Mouse (Mus musculus) splenic B cell, adult 2 months (primary cell): ENCODE data around the gene Plxnd1.

Experiments used
- DNase-seq: peaks from one replicate; pipeline ENCODE4 v3.0.0-alpha.2; 2011; ENCODE audit warnings: low read depth, low spot score
- H3K27me3 ChIP-seq: 2 replicates; pipeline ENCODE4 v1.6.1; 2012; ENCODE audit warnings: mild to moderate bottlenecking, low read length, moderate library complexity, mixed read lengths; ENCODE audit not compliant: control insufficient read depth, poor library complexity, insufficient read depth, severe bottlenecking
- H3K36me3 ChIP-seq: 2 replicates; pipeline ENCODE4 v1.6.1; 2012; ENCODE audit warnings: mild to moderate bottlenecking, low read length, moderate library complexity, mixed read lengths; ENCODE audit not compliant: control insufficient read depth, poor library complexity, insufficient read depth, severe bottlenecking

Gene Plxnd1

DNA sequence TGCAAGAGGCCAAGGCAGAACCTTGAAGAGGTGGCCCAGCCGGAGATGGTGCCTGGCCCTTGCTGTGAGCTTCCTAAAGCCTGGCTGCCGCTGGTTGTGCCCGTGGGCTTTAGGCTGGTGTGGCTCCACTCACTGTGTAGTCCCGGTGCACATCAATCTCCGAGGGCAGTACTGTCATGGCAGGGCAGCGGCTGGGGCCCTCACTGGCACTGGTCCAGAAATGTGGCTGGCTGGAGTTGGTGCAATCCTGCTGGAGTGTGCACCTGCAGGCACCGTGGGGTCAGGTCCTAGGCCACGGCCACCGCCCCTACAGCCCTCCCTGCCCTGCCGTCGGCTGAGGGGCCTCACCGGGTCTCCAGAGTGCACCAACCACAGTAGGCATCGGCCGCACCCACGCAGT lies 17.0 kb downstream of the Plxnd1 start:
- no peaks in the 10 kb centered on the region for H3K27me3 ChIP-seq
- DNase-seq = no peak
- H3K36me3 ChIP-seq = no peaks in the 10 kb centered on the region

DNA sequence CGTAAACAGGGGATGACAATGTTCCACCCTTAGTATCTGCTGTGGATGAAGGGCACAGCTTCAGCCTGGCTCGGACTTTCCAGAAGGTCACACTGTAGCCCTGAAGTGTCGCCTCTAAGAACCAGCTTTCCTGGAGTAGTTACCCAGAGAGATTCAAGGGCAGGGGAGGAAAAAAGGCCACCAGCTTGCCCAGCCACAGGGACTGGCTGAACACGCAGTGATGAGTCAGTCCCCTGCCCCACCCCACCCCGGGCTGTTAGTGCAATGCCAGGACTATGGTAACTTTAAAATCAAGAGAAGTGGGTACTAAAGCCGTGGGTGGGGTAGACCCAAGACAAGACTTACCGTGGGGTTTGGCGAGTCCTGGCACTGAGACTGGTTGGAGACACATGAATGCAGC lies 19.2 kb downstream of the Plxnd1 start:
- no peaks in the 10 kb centered on the region for H3K36me3 ChIP-seq
- no peak for DNase-seq
- H3K27me3 ChIP-seq = no peaks in the 10 kb centered on the region

DNA sequence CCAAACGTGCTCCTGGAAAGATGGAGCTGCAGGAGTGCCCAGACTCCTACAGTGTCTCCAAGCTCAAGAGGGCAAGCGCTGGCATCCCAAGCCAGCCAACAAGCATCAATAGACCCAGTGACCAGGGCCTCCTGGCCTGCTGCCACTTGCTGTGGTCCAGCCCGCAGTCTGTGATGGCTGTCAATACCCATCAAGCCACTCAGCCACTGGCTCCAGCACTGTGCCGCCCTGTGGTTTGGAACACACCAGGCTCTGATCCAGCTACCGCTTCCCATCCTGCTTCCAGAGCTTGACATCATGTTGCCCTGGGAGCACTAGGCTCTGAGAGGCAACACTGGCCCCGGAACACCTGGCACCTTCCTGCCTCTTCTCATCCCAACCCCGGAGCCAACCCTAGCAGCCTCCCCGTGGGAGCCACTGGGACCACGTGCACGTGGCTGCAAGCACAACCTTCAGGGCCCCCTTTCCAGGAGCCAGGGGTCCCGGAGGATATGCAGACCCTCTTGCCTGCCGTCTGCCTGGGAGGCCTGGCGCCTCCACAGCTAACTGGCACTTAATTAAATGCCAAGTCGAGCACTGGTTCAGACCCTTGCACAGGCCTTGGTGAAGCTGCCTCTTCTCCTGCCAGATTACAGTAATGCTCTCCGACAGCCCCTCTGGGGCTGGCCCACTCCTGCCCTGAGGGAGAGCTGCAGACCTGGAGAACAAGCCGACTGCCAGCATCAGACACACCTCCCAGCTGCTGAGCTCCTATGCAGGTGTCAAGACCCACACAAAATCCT lies 20.7 kb downstream of the Plxnd1 start:
- no peak for DNase-seq
- Histone ChIP-seq H3K27me3 (no peaks in the 10 kb centered on the region), H3K36me3 (no peaks in the 10 kb centered on the region)

DNA sequence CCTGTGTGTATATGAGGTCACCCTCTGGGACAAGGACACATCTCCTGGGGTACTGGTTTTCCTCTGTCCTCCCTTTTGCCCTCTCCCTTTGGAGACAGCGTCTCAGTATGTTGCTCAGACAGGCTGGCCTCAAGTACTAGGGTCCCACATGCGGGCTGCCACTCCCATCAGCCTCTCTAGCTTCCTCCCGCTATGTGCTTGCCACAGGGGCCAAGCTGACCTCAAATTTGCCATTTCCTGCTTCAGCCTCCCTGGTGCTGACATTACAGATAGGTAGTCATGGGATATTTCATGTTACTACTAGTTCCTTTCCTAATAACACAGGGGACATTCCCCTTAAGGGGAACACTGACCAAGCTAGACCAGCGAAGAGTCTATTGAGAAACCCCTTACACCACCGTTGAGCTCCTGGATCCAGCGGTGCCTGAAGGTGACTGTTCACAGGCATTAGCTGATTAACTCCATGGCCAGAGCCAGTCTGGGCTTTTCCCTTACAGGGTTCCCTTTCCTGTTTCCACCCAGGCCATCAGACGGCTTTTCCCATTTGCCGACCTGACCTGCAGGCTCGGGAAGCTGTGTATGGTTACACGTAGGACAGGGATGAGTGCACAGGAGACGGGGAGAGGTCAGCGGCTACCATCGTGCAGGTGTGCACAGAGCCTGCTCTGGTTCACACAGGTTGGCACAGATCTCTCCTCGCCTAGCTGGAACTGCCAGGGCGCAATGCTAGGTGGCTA lies 21.5 kb downstream of the Plxnd1 start:
- no peaks in the 10 kb centered on the region for H3K36me3 ChIP-seq
- H3K27me3 ChIP-seq = no peaks in the 10 kb centered on the region
- DNase-seq = no peak

DNA sequence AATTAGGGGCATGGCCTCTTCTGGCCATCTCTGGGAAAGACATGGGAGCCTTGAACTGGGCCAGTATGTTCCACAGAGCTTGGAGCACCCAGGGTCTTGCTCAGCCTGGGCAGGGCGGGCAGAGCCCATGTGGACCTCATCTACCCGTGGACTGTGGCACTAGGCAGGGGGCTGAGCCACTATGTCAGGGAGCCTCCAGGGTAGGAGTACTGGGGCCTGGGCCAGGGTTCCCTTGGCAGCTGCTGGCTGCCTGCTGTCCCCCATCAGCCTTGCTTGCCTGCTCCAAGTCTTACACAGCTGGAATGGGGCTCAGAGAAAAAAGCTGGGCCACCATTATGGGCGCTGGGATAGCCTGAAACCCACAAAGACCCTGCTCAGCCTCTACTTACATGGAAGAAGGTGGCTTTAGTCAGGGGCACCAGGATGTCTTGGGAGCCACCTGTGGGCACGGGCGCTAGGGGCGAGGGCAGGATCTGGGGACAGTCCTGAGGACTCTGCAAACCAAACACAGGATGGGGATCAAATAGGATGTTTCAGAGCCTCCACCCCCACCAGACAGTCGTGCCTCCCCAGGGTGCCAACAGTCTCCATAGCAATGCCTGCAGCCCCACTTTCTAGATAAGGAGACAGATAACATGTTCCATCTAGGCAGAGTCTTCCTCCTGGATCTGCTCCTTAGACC lies 22.6 kb downstream of the Plxnd1 start:
- no peaks in the 10 kb centered on the region for H3K36me3 ChIP-seq
- no peak for DNase-seq
- no peaks in the 10 kb centered on the region for H3K27me3 ChIP-seq

DNA sequence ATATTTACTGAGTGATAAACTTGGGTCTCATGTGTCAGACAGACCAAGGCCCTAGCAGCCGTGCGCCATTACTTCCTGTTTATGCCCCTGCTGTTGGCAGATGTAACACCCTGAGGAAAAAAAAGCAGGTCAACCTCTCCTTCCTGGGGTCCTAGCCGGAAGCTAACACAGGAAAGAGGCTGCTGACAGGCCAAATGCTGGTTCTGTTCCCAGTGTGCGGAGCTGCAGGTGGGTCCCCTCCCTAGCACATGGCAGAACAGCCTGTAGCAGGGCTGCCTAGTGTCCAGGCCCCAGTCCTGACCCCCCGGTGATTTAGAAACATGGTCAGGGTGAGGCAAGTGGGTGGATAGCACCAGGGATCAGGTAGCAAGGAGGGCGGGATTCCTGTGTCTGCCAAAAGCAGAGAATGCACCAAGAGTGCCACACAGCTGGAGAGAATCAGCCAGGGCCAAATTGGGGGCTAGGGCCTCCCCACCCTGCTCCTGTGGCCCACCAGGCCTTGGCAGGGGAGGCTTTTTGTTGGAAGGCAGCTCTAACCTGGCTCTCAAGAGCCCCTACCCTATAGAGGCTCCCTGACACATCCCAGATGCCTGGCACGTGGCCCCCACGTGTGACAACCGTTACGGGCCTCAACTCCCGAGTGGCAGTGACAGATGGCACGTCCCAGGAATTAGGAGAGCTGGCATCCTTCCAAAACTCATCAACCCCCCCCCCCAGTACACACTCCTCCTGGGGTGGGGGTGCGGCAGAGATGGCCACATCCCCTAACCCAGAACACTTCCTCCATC lies 23.3 kb downstream of the Plxnd1 start:
- Histone ChIP-seq H3K27me3 (no peaks in the 10 kb centered on the region), H3K36me3 (no peaks in the 10 kb centered on the region)
- DNase-seq = peak; percentile 14

DNA sequence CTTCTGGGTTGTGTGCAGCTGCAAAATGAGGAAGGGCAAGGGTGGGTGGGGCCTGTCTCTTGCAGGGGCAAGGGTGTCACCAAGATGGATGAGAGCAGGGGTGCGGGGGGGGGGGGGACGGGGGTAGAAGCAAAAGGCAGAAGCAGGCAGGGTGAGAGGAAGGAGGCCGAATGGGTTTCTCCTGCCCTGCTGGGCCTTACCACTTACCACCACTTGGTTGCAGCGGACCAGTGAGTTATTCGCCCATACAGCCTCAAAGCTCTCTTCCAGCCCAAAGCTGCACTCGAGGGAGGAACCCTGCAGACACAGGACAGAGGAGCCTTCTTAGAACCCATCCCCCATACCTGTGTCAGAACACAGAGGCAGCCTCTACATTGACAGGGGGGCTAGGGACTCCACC lies 24.9 kb downstream of the Plxnd1 start:
- Histone ChIP-seq H3K27me3 (no peaks in the 10 kb centered on the region), H3K36me3 (no peaks in the 10 kb centered on the region)
- peak; percentile 65 for DNase-seq

DNA sequence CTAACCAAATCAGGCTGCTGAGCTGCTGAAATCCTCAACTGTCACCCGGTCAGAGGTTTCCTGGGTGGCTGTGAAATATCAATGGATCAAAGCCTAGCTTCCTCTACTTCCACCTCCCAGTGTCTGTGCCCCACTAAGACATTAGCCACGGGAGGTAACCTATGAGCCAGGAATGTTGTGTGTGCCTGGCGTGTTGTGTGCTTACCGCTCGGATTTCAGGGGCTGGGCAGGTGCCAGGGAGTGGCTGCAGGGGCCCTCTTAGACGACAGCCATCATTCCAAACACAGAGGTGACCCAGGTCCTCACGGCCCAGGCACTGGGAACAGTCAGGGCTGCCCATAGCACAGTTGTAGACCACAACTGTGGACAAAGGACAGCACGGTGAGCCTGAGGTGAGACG lies 25.7 kb downstream of the Plxnd1 start:
- Histone ChIP-seq H3K36me3 (no peaks in the 10 kb centered on the region), H3K27me3 (no peaks in the 10 kb centered on the region)
- DNase-seq = no peak

DNA sequence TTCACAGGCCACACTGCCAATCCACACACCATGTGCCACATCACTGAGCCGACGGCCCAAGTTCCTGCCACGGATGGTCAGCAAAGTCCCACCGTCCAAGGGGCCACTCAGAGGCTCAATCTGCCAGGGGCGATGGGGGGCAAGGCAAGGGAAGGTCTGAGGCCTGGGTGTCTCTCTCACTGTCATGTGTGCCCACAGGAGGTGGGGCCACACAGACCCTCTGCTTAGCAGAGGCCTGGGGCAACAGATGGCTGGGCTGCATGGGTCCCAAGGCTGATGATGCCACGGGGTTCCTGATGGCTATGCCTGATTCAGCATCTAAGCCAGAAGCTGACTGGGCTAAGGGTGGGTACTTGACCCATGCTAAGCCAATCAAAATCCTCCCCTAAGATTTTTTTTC lies 26.1 kb downstream of the Plxnd1 start:
- Histone ChIP-seq H3K27me3 (no peaks in the 10 kb centered on the region), H3K36me3 (no peaks in the 10 kb centered on the region)
- no peak for DNase-seq

DNA sequence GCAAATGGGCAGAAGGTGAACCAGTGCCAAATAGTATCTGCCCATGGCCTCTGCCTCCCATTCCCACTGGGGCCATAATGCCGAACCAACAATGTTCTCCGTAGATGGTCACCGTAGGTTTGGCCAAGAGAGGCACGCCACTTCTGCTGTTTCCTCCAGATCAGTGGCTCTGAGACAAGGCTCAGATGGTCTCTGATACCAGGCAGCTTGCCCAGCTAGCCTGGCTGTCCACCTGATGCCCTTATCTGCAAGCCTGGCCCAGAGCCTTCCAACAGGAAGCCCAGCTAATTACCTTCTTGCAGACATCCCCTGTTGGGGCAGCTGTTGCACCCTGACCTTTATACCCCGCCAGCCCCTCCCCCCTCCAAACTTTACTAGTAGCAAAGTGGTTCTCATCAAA lies 26.7 kb downstream of the Plxnd1 start:
- DNase-seq = no peak
- H3K36me3 ChIP-seq = no peaks in the 10 kb centered on the region
- no peaks in the 10 kb centered on the region for H3K27me3 ChIP-seq

DNA sequence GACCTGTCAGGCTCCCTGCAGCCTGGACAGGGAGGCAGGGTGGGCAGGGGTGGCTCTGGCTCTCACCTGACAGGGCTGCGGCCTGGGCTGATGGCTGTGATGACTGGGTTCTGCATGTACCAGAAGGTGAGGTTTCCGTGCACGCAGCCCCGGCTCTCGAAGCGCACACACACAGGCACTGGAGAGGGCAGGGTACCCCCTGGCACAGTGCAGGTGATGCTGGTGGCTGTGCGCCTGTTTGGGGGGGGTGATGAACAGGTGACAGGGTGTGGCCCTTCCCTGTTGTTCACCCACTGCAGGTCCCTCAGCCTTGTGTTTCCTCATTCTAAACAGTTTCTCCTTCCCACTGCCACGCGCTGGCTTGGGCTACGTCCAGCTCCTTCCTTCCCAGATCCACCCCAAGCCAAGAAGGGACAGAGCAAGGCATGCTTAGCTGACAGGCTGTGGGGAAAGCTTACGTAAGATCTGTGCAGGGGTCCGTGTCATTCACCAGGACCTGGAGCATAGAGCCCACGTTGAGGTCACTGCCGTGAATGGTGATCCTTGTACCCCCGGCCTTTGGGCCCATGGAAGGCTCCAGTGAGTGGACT lies 27.4 kb downstream of the Plxnd1 start:
- H3K27me3 ChIP-seq = no peaks in the 10 kb centered on the region
- no peak for DNase-seq
- H3K36me3 ChIP-seq = no peaks in the 10 kb centered on the region; the same call in 1 of the 2 replicates

DNA sequence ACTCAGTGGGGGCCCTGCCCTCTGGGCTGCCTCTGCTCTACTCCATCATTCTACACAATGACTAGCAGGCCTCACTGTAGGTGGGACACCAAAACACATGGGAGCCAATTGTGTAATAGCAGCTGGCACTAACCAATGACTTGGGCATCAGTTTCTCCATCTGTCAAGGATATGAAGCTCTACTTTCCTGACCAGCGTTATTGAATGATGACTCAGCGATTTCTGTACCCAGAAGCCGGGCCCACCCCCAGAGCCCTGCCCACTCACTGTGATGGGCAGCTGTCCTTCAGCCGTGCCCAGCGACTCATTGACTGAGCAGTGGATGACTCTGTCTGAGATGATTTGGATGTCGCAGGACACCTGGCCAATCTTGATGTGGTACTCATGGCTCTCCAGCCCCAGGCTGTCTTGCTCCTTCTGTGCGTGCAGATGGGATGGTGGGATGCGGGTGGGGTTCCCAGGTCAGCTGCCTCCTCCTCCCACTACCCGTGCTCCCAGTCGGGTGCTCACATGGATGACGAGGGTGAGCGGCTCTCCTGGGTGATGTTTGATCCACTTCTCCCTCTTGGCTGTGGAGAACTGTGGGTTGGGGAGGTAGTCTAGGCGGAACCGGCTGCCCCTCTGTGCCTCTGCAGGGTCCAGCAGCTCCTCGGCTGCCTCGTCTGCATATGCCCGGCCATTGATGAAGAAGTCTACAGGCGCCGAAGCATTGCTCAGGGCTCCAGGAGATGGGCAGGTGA lies 28.4 kb downstream of the Plxnd1 start:
- H3K27me3 ChIP-seq = no peaks in the 10 kb centered on the region
- no peaks in the 10 kb centered on the region; the same call in 1 of the 2 replicates for H3K36me3 ChIP-seq
- DNase-seq = no peak

DNA sequence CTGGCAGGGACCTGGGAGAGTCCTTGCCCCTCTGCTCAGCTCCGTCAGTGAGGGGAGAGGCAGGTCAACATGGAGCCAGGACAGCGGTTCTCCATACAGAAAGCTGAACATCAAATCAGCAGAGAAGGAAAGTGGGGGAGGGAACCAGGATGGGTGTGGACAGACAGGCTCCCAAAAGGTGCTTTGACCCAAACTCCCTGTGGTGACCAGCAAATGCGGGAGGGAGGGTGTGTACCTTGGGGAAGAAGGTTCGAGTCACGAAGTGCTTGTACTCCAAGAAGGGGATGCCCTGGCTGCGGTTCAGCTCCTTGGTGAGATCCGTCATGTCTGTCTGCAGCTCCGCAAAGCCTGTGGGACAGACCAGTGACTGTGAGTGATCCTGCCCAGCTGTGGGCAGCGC lies 31.1 kb downstream of the Plxnd1 start:
- DNase-seq = no peak
- no peaks in the 10 kb centered on the region; the same call in 1 of the 2 replicates for H3K36me3 ChIP-seq
- no peaks in the 10 kb centered on the region for H3K27me3 ChIP-seq
